ENCODE assay signal across 14 mouse cellular contexts in the genomic region with DNA sequence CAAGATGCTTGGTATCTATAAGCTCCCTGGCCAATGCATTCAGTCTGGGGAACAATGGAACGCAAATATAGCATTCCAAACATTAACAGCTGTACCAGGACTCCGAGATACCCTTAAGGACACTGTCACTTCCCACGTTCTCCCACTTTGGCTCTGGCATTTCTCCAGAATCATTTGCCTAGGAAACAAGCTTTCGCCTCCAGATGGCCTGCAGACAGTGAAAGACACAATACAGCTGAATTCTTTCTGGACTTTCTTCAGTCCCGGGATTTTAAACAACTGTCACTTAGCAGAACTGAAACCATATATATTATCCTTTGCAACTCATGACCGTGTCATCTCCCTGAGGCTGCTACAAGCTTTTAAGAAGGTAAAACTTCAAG.
DNase-seq lines count a peak whose midpoint lies in the region; ATAC-seq and TF ChIP-seq lines count a peak whose summit lies in the region.
"Had no signal": no experiment of that assay in that cellular context is flagged by ENCODE, and none has a peak within 500 bp of the region (broad histone marks: within the 10 kb centered on the region; RNA-seq: fewer than 3 reads in every experiment).

No protein-coding gene starts in this region.

- no peak for TF ChIP-seq POLR2A in limb, embryonic 14.5 days (IDR thresholded peaks at IDR 0.05; ENCODE audit: borderline replicate concordance, extremely low read depth, insufficient read depth, insufficient read length)
- TF ChIP-seq POLR2A in cortical plate, adult 2 months (IDR thresholded peaks at IDR 0.05; ENCODE audit: extremely low read depth, insufficient read depth, low read length): no peak

- DNase-seq in heart, adult 8-10 months (ENCODE audit: low spot score): peak; percentile 12
- DNase-seq in heart, postnatal 25 days (ENCODE audit: low spot score): no peak
- peak; percentile 48 for DNase-seq in limb, embryonic 14.5 days (ENCODE audit: low spot score)
- no peak for DNase-seq in limb, embryonic 10.5 days (ENCODE audit: low spot score)
- DNase-seq in lung, postnatal 10 days: peak; percentile 42
- no peak for DNase-seq in adipocyte (ENCODE audit: low spot score)
- no peak for DNase-seq in urinary bladder, postnatal 36 days (ENCODE audit: low spot score in 2 of 2)
- DNase-seq: embryo, embryonic 11 days; gastrocnemius, adult 2 months; heart, postnatal 36 days had no signal

- no peaks in the 10 kb centered on the region for H3K9me3 ChIP-seq in limb, embryonic 14.5 days (ENCODE audit: control insufficient read depth, low read length)
- H3K9me3 ChIP-seq in limb, embryonic 10.5 days (replicated peaks): no peaks in the 10 kb centered on the region
- H3K9me3 ChIP-seq: kidney, embryonic 15.5 days had no signal

- peaks cover 3% of the 10 kb centered on the region; the same call in 1 of the 2 replicates for H3K27me3 ChIP-seq in limb, embryonic 14.5 days (ENCODE audit: control insufficient read depth, insufficient read depth, low read length)
- H3K27me3 ChIP-seq in limb, embryonic 10.5 days (ENCODE audit: low read depth, poor library complexity, severe bottlenecking): peaks cover 92% of the 10 kb centered on the region

- H3K4me3 ChIP-seq in limb, embryonic 14.5 days (replicated peaks; ENCODE audit: low read length): no peak overlapping the region
- no peak overlapping the region for H3K4me3 ChIP-seq in limb, embryonic 10.5 days
- H3K4me3 ChIP-seq in cortical plate, adult 2 months (ENCODE audit: insufficient read depth, low read length): no peak overlapping the region
- H3K4me3 ChIP-seq: gastrocnemius, adult 2 months; kidney, embryonic 15.5 days had no signal

- TF ChIP-seq CTCF in cortical plate, adult 2 months (IDR thresholded peaks at IDR 0.05; ENCODE audit: extremely low read depth, insufficient read depth, low read length): no peak

- 52% methylated on average over 6 of the region's 6 CpGs for WGBS in limb, embryonic 14.5 days
- 87% methylated on average over 6 of the region's 6 CpGs for WGBS in limb, embryonic 10.5 days

- no peak overlapping the region for H3K27ac ChIP-seq in limb, embryonic 14.5 days (replicated peaks; ENCODE audit: low read depth, low read length)
- no peak overlapping the region for H3K27ac ChIP-seq in limb, embryonic 10.5 days
- 0 out of 2 replicates have a peak overlapping the region, but pooled peaks have one; percentile 46 for H3K27ac ChIP-seq in cortical plate, adult 2 months (ENCODE audit: insufficient read depth, low read length)
- H3K27ac ChIP-seq: gastrocnemius, adult 2 months; kidney, embryonic 15.5 days had no signal

- H3K4me2 ChIP-seq in limb, embryonic 14.5 days (replicated peaks; ENCODE audit: low read depth, low read length, severe bottlenecking): no peak overlapping the region
- H3K4me2 ChIP-seq: kidney, embryonic 15.5 days; liver, embryonic 11.5 days had no signal

- ATAC-seq in limb, embryonic 14.5 days (ENCODE audit: low FRiP score, low read depth): no peak
- ATAC-seq: CD4-positive, CD25-positive, alpha-beta regulatory T cell, adult 4 months had no signal

- intact Hi-C loops in heart, postnatal 25 days (cut with DNase I): no loop called here

- H3K9ac ChIP-seq in limb, embryonic 14.5 days (ENCODE audit: low read depth, low read length, severe bottlenecking): no peak overlapping the region
- H3K9ac ChIP-seq: kidney, embryonic 15.5 days had no signal

- no peaks in the 10 kb centered on the region for H3K4me1 ChIP-seq in limb, embryonic 14.5 days (ENCODE audit: control insufficient read depth, insufficient read depth, low read length)
- 0 out of 2 replicates have a peak, but pooled peaks cover 3% of the 10 kb centered on the region for H3K4me1 ChIP-seq in limb, embryonic 10.5 days
- peaks cover 2% of the 10 kb centered on the region; the same call in 1 of the 2 replicates for H3K4me1 ChIP-seq in cortical plate, adult 2 months (ENCODE audit: control insufficient read depth, insufficient read depth, low read length)
- H3K4me1 ChIP-seq: kidney, embryonic 15.5 days had no signal

- no peaks in the 10 kb centered on the region for H3K36me3 ChIP-seq in limb, embryonic 14.5 days (ENCODE audit: control insufficient read depth, insufficient read depth, low read length)
- H3K36me3 ChIP-seq in limb, embryonic 10.5 days: no peaks in the 10 kb centered on the region
- H3K36me3 ChIP-seq: kidney, embryonic 15.5 days had no signal

Comparison
In these comparisons a context has a peak if more than half of its experiments do, and no peak if none do; other contexts are left out.
1. DNase-seq: peak in heart, adult 8-10 months (single experiment), limb, embryonic 14.5 days (single experiment) and lung, postnatal 10 days (single experiment); none in heart, postnatal 25 days (single experiment), limb, embryonic 10.5 days (single experiment), adipocyte (single experiment) and urinary bladder, postnatal 36 days (0 of 2).